Mouse (Mus musculus) testis, adult 2 months (tissue): ENCODE data around the gene Atp8b4.

ENCODE experiments used
- CTCF ChIP-seq: fragments of 200-500 bp; IDR thresholded peaks from 2 replicates; pipeline ENCODE4 v1.5.1; 2012; ENCODE audit warnings: low read depth, mild to moderate bottlenecking, inconsistent platforms, low read length, moderate library complexity; ENCODE audit not compliant: control insufficient read depth, insufficient read depth, insufficient replicate concordance
- POLR2A ChIP-seq: fragments of 200-500 bp; IDR thresholded peaks from 2 replicates; pipeline ENCODE4 v1.6.1; 2012; ENCODE audit warnings: low read depth, mild to moderate bottlenecking, inconsistent platforms, low read length, moderate library complexity; ENCODE audit not compliant: control insufficient read depth

DNA sequence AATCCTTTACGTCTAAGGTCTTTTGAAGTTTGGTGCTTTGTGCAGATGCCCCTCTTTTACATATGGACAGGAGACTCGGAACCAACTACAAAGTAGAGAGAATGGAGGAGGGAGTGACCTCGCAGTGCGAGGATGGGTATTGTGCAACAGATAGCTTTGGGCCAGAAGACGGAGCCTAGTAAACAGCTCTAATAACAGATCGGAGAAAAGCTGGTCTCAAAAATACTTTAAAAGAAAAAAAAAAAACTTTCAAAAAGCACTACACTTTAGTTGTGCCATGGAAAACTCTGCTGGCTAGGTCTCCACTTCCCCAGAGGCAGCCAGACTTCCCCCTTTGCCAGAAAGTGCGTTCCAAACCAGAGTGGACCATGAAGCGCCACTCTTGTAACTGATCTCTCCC, 161.0 kb downstream of the Atp8b4 start:
- TF ChIP-seq CTCF (no peak), POLR2A (no peak)
